Mouse (Mus musculus): ENCODE data around the gene Cyld. TPM values are rescaled to one million over a fixed set of nuclear protein-coding genes. Genes with fewer than 3 reads are reported as not detected.

The Cyld gene
- total and polyA plus RNA-seq, 3 experiments, result 20.2 to 29.4 (median 22.1) TPM

DNA sequence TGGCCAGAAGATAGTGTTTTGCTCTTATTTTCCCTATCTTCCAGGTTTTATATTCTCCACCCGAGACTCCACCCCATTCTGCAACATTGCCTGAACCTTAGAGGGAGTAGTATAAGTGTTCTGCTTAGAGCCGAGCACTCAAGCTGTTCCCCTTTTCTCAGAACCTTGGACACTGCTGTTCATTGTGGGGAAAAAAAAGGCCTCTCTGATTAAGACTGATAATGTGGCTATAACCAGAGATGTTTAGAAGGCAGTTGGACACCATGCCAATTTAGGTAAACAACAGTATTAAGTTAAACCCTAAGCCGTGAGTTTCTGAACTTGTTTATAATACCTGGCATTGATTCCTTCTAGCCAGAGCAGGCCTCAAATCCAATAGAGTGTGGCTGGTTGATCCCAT lies 6.0 kb downstream of the Cyld start:
- Histone ChIP-seq H3K9me3 (replicated peaks; ENCODE audit: low read length) (no peaks in the 10 kb centered on the region), H3K4me2 (ENCODE audit: insufficient read depth, low read depth, poor library complexity, severe bottlenecking) (no peak overlapping the region), H3K27ac (ENCODE audit: insufficient read depth, low read depth) (no peak overlapping the region), H3K9ac (ENCODE audit: insufficient read depth, low read depth) (no peak overlapping the region), H3K4me1 (ENCODE audit: control insufficient read depth in 1 of 2, insufficient read depth in 2 of 2) (peaks cover 0 to 30% of the 10 kb centered on the region in 2 experiments; a peak in 2 of 4 replicates), H3K27me3 (replicated peaks) (no peaks in the 10 kb centered on the region), H3K4me3 (replicated peaks in 1 of 3; ENCODE audit: low read depth in 2 of 3, low read length in 2 of 3, poor library complexity in 1 of 3) (no peak overlapping the region), H3K36me3 (replicated peaks in 1 of 2; ENCODE audit: control insufficient read depth in 1 of 2, insufficient read depth in 1 of 2, low read length in 1 of 2) (peaks cover 8 to 27% of the 10 kb centered on the region in 2 experiments), H3K79me2 (replicated peaks; ENCODE audit: control insufficient read depth, extremely low read depth, insufficient read depth, poor library complexity, severe bottlenecking) (peaks cover 46% of the 10 kb centered on the region)
- dilution Hi-C loops (cut with MboI; ENCODE audit: extremely low pct_ligation_motif_present, extremely low pct_unique_long_range_greater_than_20kb, low sequenced_read_pairs) (no loop called here), in situ Hi-C loops (cut with MboI; ENCODE audit: low pct_ligation_motif_present, low pct_unique_long_range_greater_than_20kb, low sequenced_read_pairs) (no loop called here)
- TF ChIP-seq UBTF (IDR thresholded peaks at IDR 0.05; ENCODE audit: low read depth, low read length) (no peak), HCFC1 (IDR thresholded peaks at IDR 0.05; ENCODE audit: low read depth, low read length) (no peak), ELF1 (IDR thresholded peaks at IDR 0.05; ENCODE audit: low read depth, low read length) (no peak), ZNF384 (IDR thresholded peaks at IDR 0.05; ENCODE audit: low read depth, low read length) (no peak), IRF4 (IDR thresholded peaks at IDR 0.05; ENCODE audit: low read depth, low read length) (no peak), NELFE (IDR thresholded peaks at IDR 0.05; ENCODE audit: low read depth, low read length) (no peak), RAD21 (IDR thresholded peaks at IDR 0.05; ENCODE audit: low read depth, low read length) (no peak), ZC3H11A (IDR thresholded peaks at IDR 0.05; ENCODE audit: low read depth, low read length) (no peak), ZKSCAN1 (IDR thresholded peaks at IDR 0.05; ENCODE audit: borderline replicate concordance, low read depth, low read length) (no peak)
- no peak for DNase-seq (ENCODE audit: extremely low read depth)

DNA sequence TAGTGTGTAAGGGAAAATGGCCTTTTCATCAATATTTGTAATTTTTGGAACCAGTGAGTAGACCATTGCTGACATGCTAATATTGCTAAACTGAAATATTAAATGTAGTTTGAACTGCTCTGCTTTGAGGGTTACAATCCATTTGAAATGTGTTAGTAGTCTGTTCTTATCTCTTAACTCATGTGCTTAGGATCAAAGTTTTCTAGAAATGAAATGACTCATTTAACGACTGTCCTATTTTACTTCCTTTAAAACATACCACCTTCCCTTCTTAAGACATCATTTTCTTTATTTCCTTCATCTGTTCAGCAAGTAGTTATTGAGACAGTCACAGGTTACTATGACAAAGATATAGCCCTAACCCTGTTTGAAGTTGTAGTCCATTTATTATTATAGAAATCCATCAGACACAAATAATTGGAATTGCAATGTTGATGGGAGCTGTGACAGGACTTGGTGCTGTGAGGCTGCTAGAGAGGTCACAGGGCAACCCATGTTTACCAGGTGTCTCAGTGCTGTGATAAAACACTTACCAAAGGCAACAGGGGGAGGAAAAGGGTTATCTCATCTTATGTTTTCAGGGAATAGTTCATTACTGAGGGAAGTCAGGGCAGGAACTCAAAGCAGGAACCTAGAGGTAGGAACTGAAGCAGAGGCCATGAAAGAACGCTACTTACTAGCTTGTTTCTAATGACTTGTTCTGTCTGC lies 26.6 kb downstream of the Cyld start:
- no peak overlapping the region for H3K27ac ChIP-seq (ENCODE audit: insufficient read depth, low read depth)
- no peak overlapping the region for H3K9ac ChIP-seq (ENCODE audit: insufficient read depth, low read depth)
- TF ChIP-seq UBTF (IDR thresholded peaks at IDR 0.05; ENCODE audit: low read depth, low read length) (no peak), MAZ (IDR thresholded peaks at IDR 0.05; ENCODE audit: low read depth, low read length) (no peak), IRF4 (IDR thresholded peaks at IDR 0.05; ENCODE audit: low read depth, low read length) (no peak), JUND (conservative IDR thresholded peaks at IDR 0.05; ENCODE audit: low read depth, low read length) (no peak), JUN (IDR thresholded peaks at IDR 0.05; ENCODE audit: insufficient read depth, low read depth, low read length) (no peak), USF1 (IDR thresholded peaks at IDR 0.05; ENCODE audit: low read depth, low read length) (no peak), EP300 (IDR thresholded peaks at IDR 0.05; ENCODE audit: low read length) (no peak), CHD1 (IDR thresholded peaks at IDR 0.05; ENCODE audit: low read depth, low read length) (no peak), MAFK (IDR thresholded peaks at IDR 0.05; ENCODE audit: insufficient replicate concordance, low read length) (no peak), MEF2A (IDR thresholded peaks at IDR 0.05; ENCODE audit: borderline replicate concordance, low read depth, low read length) (no peak), NRF1 (IDR thresholded peaks at IDR 0.05; ENCODE audit: low read depth, low read length) (no peak), RCOR1 (conservative IDR thresholded peaks at IDR 0.05; ENCODE audit: low read depth, low read length) (no peak), E2F4 (IDR thresholded peaks at IDR 0.05; ENCODE audit: insufficient replicate concordance, low read depth, low read length) (no peak)
- no peaks in the 10 kb centered on the region for H3K9me3 ChIP-seq (replicated peaks; ENCODE audit: low read length)
- no peak overlapping the region for H3K4me3 ChIP-seq (replicated peaks in 1 of 3; ENCODE audit: low read depth in 2 of 3, low read length in 2 of 3, poor library complexity in 1 of 3)
- no peak for DNase-seq (ENCODE audit: extremely low read depth)
- peaks cover 34 to 77% of the 10 kb centered on the region in 2 experiments for H3K36me3 ChIP-seq (replicated peaks in 1 of 2; ENCODE audit: control insufficient read depth in 1 of 2, insufficient read depth in 1 of 2, low read length in 1 of 2)
- H3K27me3 ChIP-seq (replicated peaks), result no peaks in the 10 kb centered on the region
- dilution Hi-C loops (cut with MboI; ENCODE audit: extremely low pct_ligation_motif_present, extremely low pct_unique_long_range_greater_than_20kb, low sequenced_read_pairs), result no loop called here
- in situ Hi-C loops (cut with MboI; ENCODE audit: low pct_ligation_motif_present, low pct_unique_long_range_greater_than_20kb, low sequenced_read_pairs), result no loop called here
- H3K4me2 ChIP-seq (ENCODE audit: insufficient read depth, low read depth, poor library complexity, severe bottlenecking), result no peak overlapping the region
- no peaks in the 10 kb centered on the region for H3K4me1 ChIP-seq (ENCODE audit: control insufficient read depth in 1 of 2, insufficient read depth in 2 of 2)
- no peaks in the 10 kb centered on the region for H3K79me2 ChIP-seq (replicated peaks; ENCODE audit: control insufficient read depth, extremely low read depth, insufficient read depth, poor library complexity, severe bottlenecking)

Measured in CH12.LX (cell line).